Mouse (Mus musculus) ES-E14 (cell line): ENCODE data around the gene Spag5.

ENCODE experiments used
- HCFC1 ChIP-seq: IDR thresholded peaks from 2 replicates; pipeline ENCODE4 v1.6.1; 2012; ENCODE audit warnings: low read length, inconsistent platforms, borderline replicate concordance; ENCODE audit not compliant: insufficient read depth
- MAFK ChIP-seq: IDR thresholded peaks from 2 replicates; pipeline ENCODE4 v1.6.1; 2014; ENCODE audit warnings: mild to moderate bottlenecking, low read depth, low read length, inconsistent platforms; ENCODE audit not compliant: insufficient read depth
- ZNF384 ChIP-seq: IDR thresholded peaks from 2 replicates; pipeline ENCODE4 v1.6.1; 2012; ENCODE audit warnings: low read depth, low read length, inconsistent platforms

DNA sequence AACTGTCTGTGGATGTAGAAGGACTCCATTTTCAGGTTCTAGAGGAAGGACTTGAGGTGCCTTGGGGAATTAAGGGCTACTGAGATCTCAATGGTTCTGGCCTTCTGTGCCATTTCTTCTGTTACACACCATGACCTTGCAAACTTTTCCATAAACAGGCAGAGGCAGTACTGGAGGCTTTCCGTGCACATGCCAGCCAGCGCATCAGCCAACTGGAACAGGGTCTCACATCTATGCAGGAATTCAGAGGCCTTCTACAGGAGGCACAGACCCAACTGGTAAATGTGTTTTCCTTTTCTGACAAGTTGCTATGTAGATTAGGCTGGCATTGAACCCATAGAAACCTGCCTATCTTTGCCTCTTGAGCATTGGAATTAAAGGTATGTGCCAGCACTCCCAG, 12.3 kb downstream of the Spag5 start:
- TF ChIP-seq MAFK: no peak
- no peak for TF ChIP-seq HCFC1
- no peak for TF ChIP-seq ZNF384
